Mouse (Mus musculus) limb, embryonic 15.5 days (tissue): ENCODE measurements at regions not wholly inside any gene's neighbourhood (a gene's known extent, or its start where the extent isn't known, plus 50 kb on each side); places are given as distances from the start of the nearest gene placed in this dataset.

ENCODE experiments used
- ATAC-seq: fragments of 200-750 bp; cut with Nextera tagmentation; 2 replicates; pipeline ENCODE4 v1.8.0; 2017; ENCODE audit warnings: low read depth, moderate TSS enrichment; ENCODE audit not compliant: insufficient number of reproducible peaks, low FRiP score, low TSS enrichment
- H3K27ac ChIP-seq: fragments of 300-500 bp; sonication (generic); 2 replicates; pipeline ENCODE4 v1.5.1; 2015; ENCODE audit warnings: moderate library complexity, mild to moderate bottlenecking, inconsistent platforms
- H3K27me3 ChIP-seq: fragments of 300-500 bp; sonication (generic); 2 replicates; pipeline ENCODE4 v1.6.1; 2015; ENCODE audit warnings: inconsistent platforms
- H3K36me3 ChIP-seq: fragments of 300-500 bp; sonication (generic); 2 replicates; pipeline ENCODE4 v1.6.1; 2015; ENCODE audit warnings: inconsistent platforms
- H3K4me1 ChIP-seq: fragments of 300-500 bp; sonication (generic); 2 replicates; pipeline ENCODE4 v1.6.1; 2015; ENCODE audit warnings: inconsistent platforms
- H3K4me2 ChIP-seq: fragments of 300-500 bp; sonication (generic); 2 replicates; pipeline ENCODE4 v1.6.1; 2015; ENCODE audit warnings: mild to moderate bottlenecking, inconsistent platforms
- H3K4me3 ChIP-seq: fragments of 300-500 bp; sonication (generic); 2 replicates; pipeline ENCODE4 v1.5.1; 2015; ENCODE audit warnings: mild to moderate bottlenecking, inconsistent platforms
- H3K9ac ChIP-seq: fragments of 300-500 bp; sonication (generic); 2 replicates; pipeline ENCODE4 v1.6.1; 2015; ENCODE audit warnings: inconsistent platforms
- H3K9me3 ChIP-seq: fragments of 300-500 bp; sonication (generic); 2 replicates; pipeline ENCODE4 v1.6.1; 2016; ENCODE audit warnings: inconsistent platforms
- whole genome bisulfite sequencing: fragments of 180-500 bp; shearing (Covaris S2); methylation state at CpG from one replicate; pipeline ENCODE4 v1.1.7; 2015; 5-methylcytosine and 5-hydroxymethylcytosine counted together

GRCm38 (mm10) chr2:103896160-103896559 is 61.6 kb upstream of the Lmo2 start:
- no peaks in the 10 kb centered on the region for H3K4me1 ChIP-seq
- no peak overlapping the region for H3K27ac ChIP-seq
- H3K4me3 ChIP-seq: no peak overlapping the region
- H3K36me3 ChIP-seq: no peaks in the 10 kb centered on the region
- no peaks in the 10 kb centered on the region for H3K27me3 ChIP-seq
- WGBS: 40% methylated on average over 5 of the region's 5 CpGs
- ATAC-seq: no peak
- no peaks in the 10 kb centered on the region for H3K9me3 ChIP-seq
- H3K9ac ChIP-seq: no peak overlapping the region
- no peak overlapping the region for H3K4me2 ChIP-seq

GRCm38 (mm10) chr2:103896814-103897213 is 61.0 kb upstream of the Lmo2 start:
- H3K27ac ChIP-seq: no peak overlapping the region
- no peak overlapping the region for H3K4me2 ChIP-seq
- no peak overlapping the region for H3K4me3 ChIP-seq
- H3K27me3 ChIP-seq: no peaks in the 10 kb centered on the region
- 47% methylated on average over 3 of the region's 3 CpGs for WGBS
- H3K4me1 ChIP-seq: 0 out of 2 replicates have a peak, but pooled peaks cover 3% of the 10 kb centered on the region
- ATAC-seq: no peak
- no peaks in the 10 kb centered on the region for H3K9me3 ChIP-seq
- H3K36me3 ChIP-seq: no peaks in the 10 kb centered on the region
- no peak overlapping the region for H3K9ac ChIP-seq

- 86% methylated on average over 6 of the region's 6 CpGs for WGBS
- no peaks in the 10 kb centered on the region for H3K36me3 ChIP-seq
- 0 out of 2 replicates have a peak, but pooled peaks cover 5% of the 10 kb centered on the region for H3K4me1 ChIP-seq
- ATAC-seq: no peak
- H3K4me2 ChIP-seq: no peak overlapping the region
- no peak overlapping the region for H3K4me3 ChIP-seq
- no peaks in the 10 kb centered on the region for H3K9me3 ChIP-seq
- no peak overlapping the region for H3K9ac ChIP-seq
- H3K27ac ChIP-seq: no peak overlapping the region
- H3K27me3 ChIP-seq: no peaks in the 10 kb centered on the region
These were observed 58.1 kb upstream of the Lmo2 start for GRCm38 (mm10) chr2:103899713-103900112.

GRCm38 (mm10) chr2:103900384-103900783 is 57.4 kb upstream of the Lmo2 start:
- H3K4me1 ChIP-seq: 0 out of 2 replicates have a peak, but pooled peaks cover 5% of the 10 kb centered on the region
- no peak overlapping the region for H3K4me3 ChIP-seq
- no peaks in the 10 kb centered on the region for H3K36me3 ChIP-seq
- 66% methylated on average over 5 of the region's 5 CpGs for WGBS
- no peak overlapping the region for H3K27ac ChIP-seq
- H3K9ac ChIP-seq: no peak overlapping the region
- H3K9me3 ChIP-seq: no peaks in the 10 kb centered on the region
- no peak overlapping the region for H3K4me2 ChIP-seq
- no peak for ATAC-seq
- no peaks in the 10 kb centered on the region for H3K27me3 ChIP-seq

GRCm38 (mm10) chr2:103901457-103901856 is 56.3 kb upstream of the Lmo2 start:
- Histone ChIP-seq H3K36me3 (no peaks in the 10 kb centered on the region), H3K27ac (no peak overlapping the region), H3K4me1 (0 out of 2 replicates have a peak, but pooled peaks cover 5% of the 10 kb centered on the region), H3K27me3 (no peaks in the 10 kb centered on the region), H3K4me3 (no peak overlapping the region), H3K4me2 (no peak overlapping the region), H3K9ac (no peak overlapping the region), H3K9me3 (no peaks in the 10 kb centered on the region)
- no peak for ATAC-seq
- 71% methylated on average over 1 of the region's 1 CpGs for WGBS

- Histone ChIP-seq H3K4me1 (0 out of 2 replicates have a peak, but pooled peaks cover 5% of the 10 kb centered on the region), H3K27me3 (no peaks in the 10 kb centered on the region), H3K27ac (no peak overlapping the region), H3K36me3 (no peaks in the 10 kb centered on the region), H3K4me2 (no peak overlapping the region), H3K4me3 (no peak overlapping the region), H3K9me3 (no peaks in the 10 kb centered on the region), H3K9ac (no peak overlapping the region)
- WGBS: 64% methylated on average over 11 of the region's 11 CpGs
- ATAC-seq: no peak
These were observed 55.0 kb upstream of the Lmo2 start for GRCm38 (mm10) chr2:103902777-103903176.

- 69% methylated on average over 1 of the region's 1 CpGs for WGBS
- ATAC-seq: no peak
- Histone ChIP-seq H3K4me1 (0 out of 2 replicates have a peak, but pooled peaks cover 5% of the 10 kb centered on the region), H3K4me2 (no peak overlapping the region), H3K36me3 (no peaks in the 10 kb centered on the region), H3K27ac (no peak overlapping the region), H3K4me3 (no peak overlapping the region), H3K27me3 (no peaks in the 10 kb centered on the region), H3K9me3 (no peaks in the 10 kb centered on the region), H3K9ac (no peak overlapping the region)
These were observed 52.1 kb upstream of the Lmo2 start for GRCm38 (mm10) chr2:103905681-103906080.

GRCm38 (mm10) chr2:103906581-103907184 is 51.1 kb upstream of the Lmo2 start:
- H3K9ac ChIP-seq: no peak overlapping the region
- no peak overlapping the region for H3K4me3 ChIP-seq
- ATAC-seq: no peak
- no peaks in the 10 kb centered on the region for H3K9me3 ChIP-seq
- H3K4me1 ChIP-seq: 0 out of 2 replicates have a peak, but pooled peaks cover 2% of the 10 kb centered on the region
- H3K27ac ChIP-seq: 0 out of 2 replicates have a peak overlapping the region, but pooled peaks have one; percentile 5
- no peak overlapping the region for H3K4me2 ChIP-seq
- 19% methylated on average over 2 of the region's 2 CpGs for WGBS
- no peaks in the 10 kb centered on the region for H3K36me3 ChIP-seq
- no peaks in the 10 kb centered on the region for H3K27me3 ChIP-seq
